Mouse (Mus musculus) megakaryocyte, adult 5-6 weeks (primary cell): ENCODE measurements around the gene Foxn2. TPM values are rescaled to one million over a fixed set of nuclear protein-coding genes. Genes with fewer than 3 reads are reported as not detected.

ENCODE experiments used
- ATAC-seq: 2 replicates; pipeline ENCODE4 v1.8.0; 2016; ENCODE audit warnings: mild to moderate bottlenecking, inconsistent platforms; ENCODE audit not compliant: poor library complexity, severe bottlenecking
- total RNA-seq, 2 experiments: library from RNA; stranded (forward) in 1 of 2; stranded (reverse) in 1 of 2; fragments of 153-499, 151-499 nt in 1 of 2; fragments of 221-1000, 200-1000 nt in 1 of 2; gene quantifications; 2 replicates each; pipeline versions ENCODE4 v1.2.3 to v1.2.4; 2015 to 2017

Foxn2 gene
- total RNA-seq, 2 experiments from 2014 or later, result 79.4 to 93.8 TPM

- ATAC-seq, result peak; percentile 73
Observed at GRCm38 (mm10) chr17:88491366-88492106, 51.0 kb downstream of the Foxn2 start.

- no peak for ATAC-seq
Observed at GRCm38 (mm10) chr17:88492107-88492460, 51.6 kb downstream of the Foxn2 start.

DNA sequence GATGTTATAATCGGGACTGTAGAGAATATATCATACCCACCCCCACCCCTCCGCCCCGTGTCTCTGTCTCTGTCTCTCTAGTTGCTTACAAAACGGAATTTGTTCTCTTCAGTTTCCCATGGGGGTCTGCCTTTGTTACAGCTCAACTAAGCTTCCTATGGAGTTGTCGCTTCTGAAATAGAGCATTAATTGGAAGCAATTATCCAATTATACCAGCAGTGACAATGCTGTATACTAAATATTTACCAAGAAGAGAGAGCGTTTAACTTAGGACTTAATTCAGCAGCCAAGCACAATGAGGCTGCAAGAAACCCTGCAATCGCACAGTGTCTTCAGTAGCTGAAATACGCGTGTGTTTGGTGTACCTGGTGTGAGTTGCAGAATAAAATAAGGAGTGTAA, 53.0 kb downstream of the Foxn2 start:
- ATAC-seq, result no peak

DNA sequence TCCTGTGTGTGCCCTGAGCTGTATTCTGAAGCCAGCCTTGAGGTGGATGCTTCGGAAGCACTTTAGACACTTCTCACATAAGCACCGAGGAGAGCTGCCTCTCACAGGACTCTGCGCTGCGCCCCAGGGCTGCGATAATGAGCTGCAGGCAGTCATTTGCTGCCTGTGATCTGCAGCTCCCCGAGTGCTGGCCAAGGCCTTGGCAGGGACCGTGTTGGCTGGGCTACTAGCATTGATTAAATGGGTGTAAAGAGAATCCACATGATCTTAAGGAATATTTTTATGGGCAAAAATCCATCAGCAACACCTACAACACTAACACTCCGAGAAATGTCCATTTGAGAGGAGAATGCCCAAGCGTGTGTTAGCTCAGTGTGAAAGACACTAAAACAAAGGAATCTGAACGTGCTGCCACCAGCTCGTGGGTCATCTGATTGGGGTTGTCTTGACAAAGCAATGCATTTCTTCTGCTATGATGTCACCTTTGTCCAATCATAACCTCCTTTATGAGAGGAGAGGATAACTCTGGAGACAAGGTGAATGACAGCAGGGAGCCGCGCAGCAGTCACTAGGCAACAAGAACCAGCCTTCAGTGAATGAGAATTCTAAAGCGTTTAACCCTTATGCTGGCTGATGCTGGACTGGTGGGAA, 53.7 kb downstream of the Foxn2 start:
- ATAC-seq, result no peak

GRCm38 (mm10) chr17:88494772-88495132, 54.2 kb downstream of the Foxn2 start:
- no peak for ATAC-seq

GRCm38 (mm10) chr17:88498090-88498682, 57.7 kb downstream of the Foxn2 start:
- peak; percentile 95 for ATAC-seq

GRCm38 (mm10) chr17:88504056-88504455, 63.5 kb downstream of the Foxn2 start:
- ATAC-seq, result no peak

DNA sequence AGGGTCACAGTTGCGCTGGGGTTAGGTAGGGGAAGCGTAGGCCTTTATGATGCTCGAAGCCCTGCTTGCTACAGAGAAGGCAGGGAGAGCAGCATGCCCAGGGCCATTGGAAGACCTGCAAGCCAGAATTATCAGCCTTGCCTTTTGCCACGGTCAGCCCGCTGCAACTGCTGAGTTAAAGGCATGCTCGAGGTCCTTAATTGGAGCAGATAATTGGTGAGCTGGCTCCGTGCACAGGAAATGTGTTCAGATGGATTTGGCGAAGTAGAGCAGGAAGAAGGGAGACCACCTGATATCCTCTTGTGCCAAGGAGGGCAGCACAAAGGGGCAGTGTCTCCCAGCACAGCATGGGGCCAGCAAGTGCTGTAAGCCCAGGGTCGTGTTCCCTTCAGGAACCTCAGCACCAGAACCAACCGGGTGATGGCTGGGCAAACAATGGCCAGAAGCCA, 64.8 kb downstream of the Foxn2 start:
- ATAC-seq, result no peak

DNA sequence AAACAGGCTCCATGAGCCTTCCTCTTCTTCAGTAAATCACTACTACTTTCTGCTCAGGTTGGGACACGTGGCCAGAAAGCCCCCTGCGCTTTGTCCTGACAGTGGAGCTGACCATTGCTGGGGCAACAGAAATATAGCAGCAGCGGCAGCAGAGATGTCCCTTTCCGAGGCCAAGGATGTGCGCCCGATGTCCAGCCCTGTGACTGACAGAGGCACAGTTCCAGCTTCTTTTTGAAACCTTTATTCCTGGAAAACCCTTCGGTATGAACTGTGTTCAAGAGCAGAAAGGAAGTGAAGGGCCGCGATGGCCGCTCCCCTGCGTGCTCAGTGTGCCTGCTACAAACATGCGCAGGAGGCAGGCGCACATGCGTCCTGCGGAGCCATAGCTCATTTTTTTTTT, 65.4 kb downstream of the Foxn2 start:
- no peak for ATAC-seq

DNA sequence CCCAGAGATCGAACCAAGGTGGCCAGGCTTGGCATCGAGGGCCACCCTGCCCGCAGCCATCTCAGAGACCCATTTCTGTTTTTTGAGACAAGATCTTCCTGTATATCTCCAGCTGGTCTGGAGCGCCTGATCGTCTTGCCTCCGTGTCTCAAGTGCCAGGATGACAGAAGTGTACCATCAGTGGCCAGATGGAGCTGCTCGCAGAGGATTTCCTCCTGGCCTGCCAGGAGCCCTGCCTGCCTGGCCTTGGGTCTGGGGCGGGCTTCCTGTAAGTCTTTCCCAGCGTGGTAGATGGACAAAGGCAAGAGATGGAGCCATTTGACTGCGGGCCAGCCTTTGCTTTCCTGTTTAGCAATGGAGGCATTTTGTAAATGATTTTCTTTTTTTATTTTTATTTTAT, 66.9 kb downstream of the Foxn2 start:
- no peak for ATAC-seq

DNA sequence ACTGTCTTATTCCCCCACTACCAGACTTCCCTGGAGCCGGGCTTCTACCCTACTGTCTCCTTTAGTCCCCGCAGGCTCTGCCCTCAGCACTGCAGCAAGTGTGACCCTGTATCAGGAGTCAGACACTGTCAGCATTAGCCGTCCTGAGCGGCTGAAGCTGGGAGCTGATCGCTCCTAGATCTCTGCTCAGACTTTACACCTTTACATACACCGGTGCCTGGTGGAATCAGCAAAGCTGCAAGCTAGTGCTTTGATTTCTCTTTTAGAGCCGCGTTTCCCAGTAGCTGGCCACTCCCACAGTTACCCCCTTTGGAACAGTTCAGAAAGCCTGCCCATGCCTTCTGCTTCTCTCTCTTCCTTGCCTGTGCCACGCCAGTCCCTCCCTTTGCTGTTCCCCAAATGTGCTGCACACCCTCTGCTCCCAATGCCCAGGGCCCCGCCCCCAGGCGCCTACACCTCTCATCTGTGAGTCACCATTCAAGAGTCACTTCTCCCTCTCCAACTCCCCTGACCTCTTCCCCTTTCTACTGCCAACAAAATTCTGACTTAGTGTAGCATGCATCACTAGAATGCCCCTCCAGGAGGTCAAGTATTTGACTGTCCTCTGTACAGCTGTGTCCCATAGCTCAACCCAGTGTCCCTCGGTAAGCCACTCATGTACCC, 68.5 kb downstream of the Foxn2 start:
- ATAC-seq, result peak; percentile 93

- ATAC-seq, result no peak
Observed at GRCm38 (mm10) chr17:88509999-88510398, 69.5 kb downstream of the Foxn2 start.

DNA sequence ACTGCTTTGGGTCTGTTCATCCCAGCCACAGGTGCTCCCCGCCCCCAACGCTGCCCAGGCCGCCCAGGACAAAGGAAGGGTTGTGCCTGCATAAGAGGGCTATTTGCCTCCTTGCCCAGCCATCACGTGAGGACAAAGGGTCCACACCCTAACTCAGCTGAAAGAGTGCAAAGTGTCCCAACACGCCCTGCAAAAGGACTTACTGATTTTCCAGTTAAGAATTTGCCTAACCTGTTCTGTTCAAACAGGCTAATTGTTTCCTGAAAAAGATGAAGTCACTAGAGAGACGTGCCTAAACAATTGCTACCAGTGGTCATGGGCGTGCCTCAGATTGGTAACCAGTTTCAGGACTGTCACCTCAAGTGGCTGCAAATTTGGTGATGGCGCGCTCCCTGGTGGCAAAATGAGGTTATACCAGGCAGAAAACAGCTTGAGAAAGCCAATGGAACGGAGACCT, 70.6 kb downstream of the Foxn2 start:
- ATAC-seq, result peak; percentile 72

DNA sequence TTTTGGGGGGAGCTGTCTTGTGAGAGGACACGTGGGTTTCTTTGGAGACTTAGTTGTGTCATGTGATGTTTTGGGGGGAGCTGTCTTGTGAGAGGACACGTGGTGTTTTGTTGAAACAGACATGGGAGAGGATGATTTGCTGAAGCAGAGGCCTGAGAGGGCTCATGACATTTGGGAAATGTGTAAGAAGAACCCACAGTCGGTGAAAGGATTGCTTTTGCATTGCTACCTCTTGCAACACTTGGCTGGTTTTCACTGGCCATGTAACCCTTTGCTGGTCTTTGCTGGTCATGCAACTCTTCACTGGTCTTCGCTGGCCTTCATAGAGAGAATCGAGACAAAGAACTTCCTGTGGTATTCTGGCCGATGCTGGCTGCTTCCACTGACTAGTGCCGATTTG, 76.0 kb downstream of the Foxn2 start:
- ATAC-seq, result peak; percentile 55

- no peak for ATAC-seq
Observed at GRCm38 (mm10) chr17:88527781-88528180, 87.3 kb downstream of the Foxn2 start.

- ATAC-seq, result peak; percentile 93
Observed at GRCm38 (mm10) chr17:88529519-88530235, 89.2 kb downstream of the Foxn2 start, which contains the start of gene Ppp1r21. Gene Ppp1r21, plus strand, starts transcription at chr17:88530118.

GRCm38 (mm10) chr17:88530236-88530619, 89.7 kb downstream of the Foxn2 start:
- no peak; the same call in 1 of the 2 replicates for ATAC-seq

GRCm38 (mm10) chr17:88530667-88531066, 90.2 kb downstream of the Foxn2 start:
- peak; percentile 2; the same call in 1 of the 2 replicates for ATAC-seq

DNA sequence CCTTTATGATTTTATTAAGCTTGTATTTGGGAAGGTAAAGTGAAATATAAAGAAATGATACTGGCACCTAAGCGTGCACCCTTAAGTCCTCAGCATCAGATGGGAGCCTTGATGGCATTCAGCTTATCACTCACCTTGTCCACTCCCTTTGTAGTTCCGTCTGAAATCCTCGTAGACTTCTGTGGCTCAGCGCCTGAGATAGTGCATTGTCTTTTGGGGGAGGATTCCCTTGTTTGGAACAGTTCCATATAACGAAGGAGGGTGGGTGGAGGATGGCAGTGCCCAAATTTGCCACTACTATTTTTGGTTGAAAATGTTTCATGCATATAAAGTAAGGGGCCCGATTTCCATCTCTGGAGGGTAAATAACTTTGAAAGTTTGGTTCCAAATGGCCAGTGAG, 90.7 kb downstream of the Foxn2 start:
- ATAC-seq, result no peak

GRCm38 (mm10) chr17:88537842-88538430, 97.4 kb downstream of the Foxn2 start:
- no peak for ATAC-seq
